Mouse (Mus musculus) frontal cortex, postnatal 10 days (tissue): ENCODE data around the gene Gm1043.
A peak's percentile ranks its signal among the peaks of the same experiment; 100 is the strongest.

Source experiments
- DNase-seq, 2 experiments: peaks; one replicate each; pipeline ENCODE4 v3.0.0; 2022; ENCODE audit warnings: low spot score in 2 of 2, mixed read lengths in 1 of 2

The Gm1043 gene

GRCm38 (mm10) chr5:37109280-37109849 is 24.2 kb downstream of the Gm1043 start:
- DNase-seq, result peak; percentile 68 to 82

- DNase-seq, result no peak
Measured at GRCm38 (mm10) chr5:37112389-37112788, 27.2 kb downstream of the Gm1043 start.

- DNase-seq, result no peak
Measured at GRCm38 (mm10) chr5:37117126-37117525, 32.0 kb downstream of the Gm1043 start.

GRCm38 (mm10) chr5:37118242-37118641 is 33.1 kb downstream of the Gm1043 start:
- no peak for DNase-seq

GRCm38 (mm10) chr5:37121186-37121680 is 36.1 kb downstream of the Gm1043 start:
- DNase-seq, result no peak

- no peak for DNase-seq
Measured at GRCm38 (mm10) chr5:37131841-37132240, 46.7 kb downstream of the Gm1043 start.

- DNase-seq, result no peak
Measured at GRCm38 (mm10) chr5:37141745-37142144, 56.6 kb downstream of the Gm1043 start.

- peak in 1 of 2 experiments; percentile 49 for DNase-seq
Measured at GRCm38 (mm10) chr5:37147536-37147935, 62.4 kb downstream of the Gm1043 start.

GRCm38 (mm10) chr5:37150650-37151049 is 65.5 kb downstream of the Gm1043 start:
- no peak for DNase-seq

- no peak for DNase-seq
Measured at GRCm38 (mm10) chr5:37154472-37154871, 69.3 kb downstream of the Gm1043 start.

- no peak for DNase-seq
Measured at GRCm38 (mm10) chr5:37158408-37158807, 73.2 kb downstream of the Gm1043 start.

- DNase-seq, result peak; percentile 67 to 79
Measured at GRCm38 (mm10) chr5:37162871-37163781, 78.0 kb downstream of the Gm1043 start.

GRCm38 (mm10) chr5:37176466-37176865 is 91.3 kb downstream of the Gm1043 start:
- no peak for DNase-seq

- DNase-seq, result no peak
Measured at GRCm38 (mm10) chr5:37177061-37177460, 91.9 kb downstream of the Gm1043 start.

- no peak for DNase-seq
Measured at GRCm38 (mm10) chr5:37178811-37179210, 93.6 kb downstream of the Gm1043 start.

- DNase-seq, result no peak
Measured at GRCm38 (mm10) chr5:37179872-37180271, 94.7 kb downstream of the Gm1043 start.

- no peak for DNase-seq
Measured at GRCm38 (mm10) chr5:37180624-37181023, 95.5 kb downstream of the Gm1043 start.

- DNase-seq, result no peak
Measured at GRCm38 (mm10) chr5:37184605-37185004, 99.4 kb downstream of the Gm1043 start.

GRCm38 (mm10) chr5:37190378-37190777 is 105.2 kb downstream of the Gm1043 start:
- DNase-seq, result no peak

GRCm38 (mm10) chr5:37196196-37196595 is 111.0 kb downstream of the Gm1043 start:
- no peak for DNase-seq

GRCm38 (mm10) chr5:37196666-37197250 is 111.6 kb downstream of the Gm1043 start:
- DNase-seq, result no peak

- DNase-seq, result no peak
Measured at GRCm38 (mm10) chr5:37197423-37197822, 112.3 kb downstream of the Gm1043 start.
